Mouse (Mus musculus) neural tube, embryonic 14.5 days (tissue): ENCODE results near the gene Olfr624. TPM values are rescaled to one million over a fixed set of nuclear protein-coding genes. Genes with fewer than 3 reads are reported as not detected.

Experiments
- ATAC-seq: fragments of 200-750 bp; cut with Nextera tagmentation; 2 replicates; pipeline ENCODE4 v1.8.0; 2017; ENCODE audit warnings: low read depth, mild to moderate bottlenecking, moderate TSS enrichment, moderate library complexity
- H3K27ac ChIP-seq: fragments of 300-500 bp; sonication (generic); 2 replicates; pipeline ENCODE4 v1.5.1; 2014; ENCODE audit warnings: low read depth, mild to moderate bottlenecking, control low read depth, low read length, moderate library complexity, mixed read lengths
- H3K27me3 ChIP-seq: fragments of 300-500 bp; sonication (generic); 2 replicates; pipeline ENCODE4 v1.6.1; 2014; ENCODE audit warnings: low read length; ENCODE audit not compliant: control insufficient read depth, insufficient read depth
- H3K36me3 ChIP-seq: fragments of 300-500 bp; sonication (generic); 2 replicates; pipeline ENCODE4 v1.6.1; 2014; ENCODE audit warnings: low read length, mixed read lengths; ENCODE audit not compliant: control insufficient read depth, insufficient read depth
- H3K4me1 ChIP-seq: fragments of 300-500 bp; sonication (generic); 2 replicates; pipeline ENCODE4 v1.6.1; 2014; ENCODE audit warnings: low read length; ENCODE audit not compliant: control insufficient read depth, insufficient read depth
- H3K4me2 ChIP-seq: fragments of 300-500 bp; sonication (generic); 2 replicates; pipeline ENCODE4 v1.6.1; 2014; ENCODE audit warnings: mild to moderate bottlenecking, low read depth, low read length, control low read depth
- H3K4me3 ChIP-seq: fragments of 300-500 bp; sonication (generic); 2 replicates; pipeline ENCODE4 v1.5.1; 2014; ENCODE audit warnings: low read depth, low read length, control low read depth, mixed read lengths
- H3K9ac ChIP-seq: fragments of 300-500 bp; sonication (generic); replicated peaks from 2 replicates; pipeline ENCODE4 v1.6.1; 2014; ENCODE audit warnings: low read depth, mild to moderate bottlenecking, control low read depth, low read length, mixed read lengths
- H3K9me3 ChIP-seq: fragments of 300-500 bp; sonication (generic); 2 replicates; pipeline ENCODE4 v1.6.1; 2016; ENCODE audit warnings: low read length; ENCODE audit not compliant: control insufficient read depth
- polyA plus RNA-seq: library from polyadenylated mRNA; unstranded; fragments of >200 nt; fragmentation: Nextera tagmentation; extraction: Ambion mirVana; gene quantifications from 2 replicates; pipeline ENCODE4 v1.2.1, GENCODE M21; 2014

Gene Olfr624
- polyA plus RNA-seq, 1 experiment from 2014 or later = not detected

GRCm38 (mm10) chr7:103636795-103637194 is 34.2 kb downstream of the Olfr624 start:
- H3K9ac ChIP-seq = no peak overlapping the region
- no peaks in the 10 kb centered on the region for H3K9me3 ChIP-seq
- H3K36me3 ChIP-seq = no peaks in the 10 kb centered on the region
- H3K4me2 ChIP-seq = no peak overlapping the region
- no peak overlapping the region for H3K27ac ChIP-seq
- H3K4me3 ChIP-seq = no peak overlapping the region
- ATAC-seq = no peak
- H3K27me3 ChIP-seq = no peaks in the 10 kb centered on the region
- H3K4me1 ChIP-seq = no peaks in the 10 kb centered on the region

Other genes starting within 250 kb of the Olfr624 start
- not detected in 2 replicates for gene Olfr605, start 225.8 kb downstream of the Olfr624 start, polyA plus RNA-seq
- gene Olfr606, start 222.1 kb downstream of the Olfr624 start, polyA plus RNA-seq = not detected in 2 replicates
- not detected in 2 replicates for gene Olfr607, start 207.0 kb downstream of the Olfr624 start, polyA plus RNA-seq
- not detected in 2 replicates for gene Olfr608, start 201.3 kb downstream of the Olfr624 start, polyA plus RNA-seq
- gene Olfr609, start 173.1 kb downstream of the Olfr624 start, polyA plus RNA-seq = not detected in 2 replicates
- not detected in 2 replicates for gene Olfr610, start 159.1 kb downstream of the Olfr624 start, polyA plus RNA-seq
- gene Olfr611, start 150.3 kb downstream of the Olfr624 start, polyA plus RNA-seq = not detected in 2 replicates
- not detected in 2 replicates for gene Olfr612, start 128.5 kb downstream of the Olfr624 start, polyA plus RNA-seq
- gene Olfr613, start 123.1 kb downstream of the Olfr624 start, polyA plus RNA-seq = not detected in 2 replicates
- gene Olfr615, start 115.1 kb downstream of the Olfr624 start, polyA plus RNA-seq = not detected in 2 replicates
- gene Olfr616, start 102.0 kb downstream of the Olfr624 start, polyA plus RNA-seq = not detected in 2 replicates
- not detected in 2 replicates for gene Olfr617, start 98.1 kb downstream of the Olfr624 start, polyA plus RNA-seq
- not detected in 2 replicates for gene Olfr618, start 81.1 kb downstream of the Olfr624 start, polyA plus RNA-seq
- not detected in 2 replicates for gene Olfr619, start 70.6 kb downstream of the Olfr624 start, polyA plus RNA-seq
- gene Olfr620, start 58.7 kb downstream of the Olfr624 start, polyA plus RNA-seq = not detected in 2 replicates
- gene Olfr622, start 28.5 kb downstream of the Olfr624 start, polyA plus RNA-seq = not detected in 2 replicates
- not detected in 2 replicates for gene Olfr623, start 7.5 kb downstream of the Olfr624 start, polyA plus RNA-seq
- not detected in 2 replicates for gene Olfr625-ps1, start 11.5 kb upstream of the Olfr624 start, polyA plus RNA-seq
- gene Olfr243, start 43.5 kb upstream of the Olfr624 start, polyA plus RNA-seq = not detected in 2 replicates
- gene Olfr628, start 59.2 kb upstream of the Olfr624 start, polyA plus RNA-seq = not detected in 2 replicates
- not detected in 2 replicates for gene Olfr629, start 73.8 kb upstream of the Olfr624 start, polyA plus RNA-seq
- gene Olfr630, start 86.1 kb upstream of the Olfr624 start, polyA plus RNA-seq = not detected in 2 replicates
- gene Olfr69, start 100.4 kb upstream of the Olfr624 start, polyA plus RNA-seq = not detected in 2 replicates
- not detected in 2 replicates for gene Olfr68, start 108.5 kb upstream of the Olfr624 start, polyA plus RNA-seq
- gene Olfr67, start 120.6 kb upstream of the Olfr624 start, polyA plus RNA-seq = not detected in 2 replicates
- gene Hbb-bt, start 142.8 kb upstream of the Olfr624 start, polyA plus RNA-seq = 1,217 and 1,461 TPM in 2 replicates
- gene Hbb-bs, start 156.9 kb upstream of the Olfr624 start, polyA plus RNA-seq = 2,922 and 4,105 TPM in 2 replicates
- gene Hbb-bh2, start 169.3 kb upstream of the Olfr624 start, polyA plus RNA-seq = not detected in 2 replicates
- gene Hbb-bh1, start 172.0 kb upstream of the Olfr624 start, polyA plus RNA-seq = 1.5 and 5.1 TPM in 2 replicates
- gene Hbb-y, start 182.0 kb upstream of the Olfr624 start, polyA plus RNA-seq = 261 and 1,449 TPM in 2 replicates
- not detected in 2 replicates for gene Olfr66, start 215.1 kb upstream of the Olfr624 start, polyA plus RNA-seq
- not detected in 2 replicates for gene Olfr64, start 223.3 kb upstream of the Olfr624 start, polyA plus RNA-seq
- gene Olfr65, start 232.3 kb upstream of the Olfr624 start, polyA plus RNA-seq = not detected in 2 replicates